Mouse (Mus musculus): Measurements from ENCODE around the gene Unc5a.

GRCm38 (mm10) chr13:55022715-55023114 lies 73.5 kb downstream of the Unc5a start:
- TF ChIP-seq GATA1 (IDR thresholded peaks at IDR 0.05; ENCODE audit: low read length) (no peak), TAL1 (IDR thresholded peaks at IDR 0.05; ENCODE audit: low read length) (no peak)

Data from erythroblast, embryonic 14.5 days (primary cell).